In genomic region chr7:139974307-139974706, GRCm38 (mm10) we compare ENCODE assay signal across 18 mouse cellular contexts. TPM values are rescaled to one million over a fixed set of nuclear protein-coding genes. Genes with fewer than 3 reads are reported as not detected.
DNase-seq lines count a peak whose midpoint lies in the region; ATAC-seq and TF ChIP-seq lines count a peak whose summit lies in the region.
"Had no signal": no experiment of that assay in that cellular context is flagged by ENCODE, and none has a peak within 500 bp of the region (broad histone marks: within the 10 kb centered on the region; RNA-seq: fewer than 3 reads in every experiment).

No protein-coding gene starts in this region.

- H3K4me3 ChIP-seq in lung, adult 2 months (replicated peaks; ENCODE audit: extremely low read depth, low read depth, low read length), result no peak overlapping the region
- no peak overlapping the region for H3K4me3 ChIP-seq in brown adipose tissue, adult 24 weeks (ENCODE audit: insufficient read depth, low read depth, low read length)
- H3K4me3 ChIP-seq: midbrain, embryonic 10.5 days had no signal

- 78% methylated on average over 10 of the region's 10 CpGs for WGBS in lung, adult 2 months

- ATAC-seq in CD4-positive, CD25-positive, alpha-beta regulatory T cell, adult 4 months, result peak; percentile 68
- ATAC-seq: forebrain, embryonic 16.5 days; intestine, embryonic 16.5 days had no signal

- 0 out of 2 replicates have a peak, but pooled peaks cover 3% of the 10 kb centered on the region for H3K4me1 ChIP-seq in lung, adult 2 months (ENCODE audit: control insufficient read depth, insufficient read depth, low read length)
- H3K4me1 ChIP-seq in brown adipose tissue, adult 24 weeks (ENCODE audit: control insufficient read depth, insufficient read depth, insufficient read length, low read length), result peaks cover 5% of the 10 kb centered on the region

- TF ChIP-seq CTCF in lung, adult 2 months (IDR thresholded peaks at IDR 0.05; ENCODE audit: insufficient read depth, low read length), result no peak

- no peak for TF ChIP-seq POLR2A in lung, adult 2 months (IDR thresholded peaks at IDR 0.05; ENCODE audit: borderline replicate concordance, extremely low read depth, low read depth, low read length)

- peak overlapping the region; percentile 59 for H3K27ac ChIP-seq in brown adipose tissue, adult 24 weeks (replicated peaks; ENCODE audit: low read depth, low read length)
- H3K27ac ChIP-seq: midbrain, embryonic 10.5 days had no signal

- peak; percentile 34 for DNase-seq in lung, postnatal 25 days (ENCODE audit: low spot score)
- DNase-seq in lung, adult 2 months, result no peak
- DNase-seq in naive thymus-derived CD4-positive, alpha-beta T cell, adult 2 months (ENCODE audit: low read depth), result peak; percentile 64
- DNase-seq in heart, adult 8-10 months (ENCODE audit: low spot score), result no peak
- DNase-seq in thymus, adult 18-20 months, result no peak
- DNase-seq: cerebellum, postnatal 25 days; heart, postnatal 14 days; thymus, postnatal 14 days had no signal

RNA-seq across cellular contexts. Expression of gene 6430531B16Rik, which starts 4.2 kb away (rescaled TPM):
- 5.6 and 6.8 TPM in 2 replicates for polyA plus RNA-seq in lung, adult 2 months (2012; rRNA removed)
- polyA plus RNA-seq in CD4-positive, CD25-positive, alpha-beta regulatory T cell, adult 4 months (2017; shearing (Covaris generic)), result 1 to 10 TPM in 1 of 2 experiments, under 1 TPM in 1; 0.46 to 1.6 TPM
- not detected in 2 replicates for polyA plus RNA-seq in brown adipose tissue, adult 24 weeks (2012; ENCODE audit: insufficient read depth, insufficient read length, missing spikeins)
- total RNA-seq in heart, adult 8-10 months (2022), result not detected
- total RNA-seq: heart, postnatal 14 days; liver, adult 2 months had no signal
- polyA plus RNA-seq: intestine, embryonic 16.5 days; large intestine, adult 2 months had no signal

RNA-seq across cellular contexts. Expression of gene Adam8, which starts 18.1 kb away (rescaled TPM):
- polyA plus RNA-seq in lung, adult 2 months (2012; rRNA removed), result 19.2 and 21.2 TPM in 2 replicates
- 10 to 100 TPM; 14.0 to 17.8 TPM for polyA plus RNA-seq in CD4-positive, CD25-positive, alpha-beta regulatory T cell, adult 4 months (2017; shearing (Covaris generic))
- polyA plus RNA-seq in brown adipose tissue, adult 24 weeks (2012; ENCODE audit: insufficient read depth, insufficient read length, missing spikeins), result 3.0 TPM in 1 of 2 replicates, not detected in the other
- 1 to 10 TPM in 2 of 4 experiments, under 1 TPM in 2; 0.25 to 1.8 (median 0.95) TPM for total RNA-seq in heart, adult 8-10 months (2022)

RNA-seq across cellular contexts. Expression of gene Utf1, which starts 30.7 kb away (rescaled TPM):
- polyA plus RNA-seq in lung, adult 2 months (2012; rRNA removed), result 0.09 TPM in 1 of 2 replicates, not detected in the other
- 1 to 10 TPM; 3.7 to 6.1 TPM for polyA plus RNA-seq in CD4-positive, CD25-positive, alpha-beta regulatory T cell, adult 4 months (2017; shearing (Covaris generic))
- polyA plus RNA-seq in brown adipose tissue, adult 24 weeks (2012; ENCODE audit: insufficient read depth, insufficient read length, missing spikeins), result not detected in 2 replicates
- not detected for total RNA-seq in heart, adult 8-10 months (2022)
- total RNA-seq: heart, postnatal 14 days; left cerebral cortex, adult 8-10 months; liver, adult 2 months had no signal
- polyA plus RNA-seq: embryonic facial prominence, embryonic 14.5 days; forebrain, embryonic 16.5 days; gonadal fat pad, adult 2 months; intestine, embryonic 16.5 days; liver, adult 2 months had no signal

Comparison
In these comparisons a context has a peak if more than half of its experiments do, and no peak if none do; other contexts are left out.
1. DNase-seq: peak in lung, postnatal 25 days (single experiment) and naive thymus-derived CD4-positive, alpha-beta T cell, adult 2 months (single experiment); none in lung, adult 2 months (single experiment), heart, adult 8-10 months (single experiment) and thymus, adult 18-20 months (0 of 2).